Mouse (Mus musculus) ES-Bruce4 (cell line): ENCODE measurements around the gene Klhl26.

Experiments
- CTCF ChIP-seq: IDR thresholded peaks from one replicate; pipeline ENCODE4 v1.8.1; 2011; ENCODE audit warnings: low read depth, low read length
- EP300 ChIP-seq: IDR thresholded peaks from 2 replicates; pipeline ENCODE4 v1.6.1; 2011; ENCODE audit warnings: low read depth, low read length; ENCODE audit not compliant: insufficient read depth
- POLR2A ChIP-seq: IDR thresholded peaks from one replicate; pipeline ENCODE4 v1.8.1; 2011; ENCODE audit warnings: low read length; ENCODE audit not compliant: insufficient read depth

- TF ChIP-seq CTCF (no peak), POLR2A (no peak), EP300 (no peak)
Observed at GRCm38 (mm10) chr8:70435156-70435555, 41.6 kb downstream of the Klhl26 start.
